Mouse (Mus musculus): ENCODE results near the gene Gm20661. TPM values are rescaled to one million over a fixed set of nuclear protein-coding genes. Genes with fewer than 3 reads are reported as not detected.

Gene Gm20661
- polyA plus RNA-seq, 1 experiment from 2014 or later = 7.4 TPM

Other genes starting within 250 kb of the Gm20661 start
- 193 and 212 TPM in 2 replicates for gene Rbm5, start 212.1 kb upstream of the Gm20661 start, polyA plus RNA-seq (2015; fragmentation: Nextera tagmentation; extraction: Ambion mirVana)
- 71.7 and 72.2 TPM in 2 replicates for gene Rbm6, start 109.8 kb upstream of the Gm20661 start, polyA plus RNA-seq (2015; fragmentation: Nextera tagmentation; extraction: Ambion mirVana)
- gene Mon1a, start 94.9 kb upstream of the Gm20661 start, polyA plus RNA-seq (2015; fragmentation: Nextera tagmentation; extraction: Ambion mirVana) = 15.9 and 16.9 TPM in 2 replicates
- 7.0 and 10.3 TPM in 2 replicates for gene Mst1r, start 76.2 kb upstream of the Gm20661 start, polyA plus RNA-seq (2015; fragmentation: Nextera tagmentation; extraction: Ambion mirVana)
- gene Actl11, start 54.6 kb upstream of the Gm20661 start, polyA plus RNA-seq (2015; fragmentation: Nextera tagmentation; extraction: Ambion mirVana) = not detected in 2 replicates
- 5.8 and 6.7 TPM in 2 replicates for gene Camkv, start 47.4 kb upstream of the Gm20661 start, polyA plus RNA-seq (2015; fragmentation: Nextera tagmentation; extraction: Ambion mirVana)
- gene Traip, start 32.9 kb upstream of the Gm20661 start, polyA plus RNA-seq (2015; fragmentation: Nextera tagmentation; extraction: Ambion mirVana) = 16.1 and 19.5 TPM in 2 replicates
- gene Uba7, start 7.6 kb upstream of the Gm20661 start, polyA plus RNA-seq (2015; fragmentation: Nextera tagmentation; extraction: Ambion mirVana) = 22.7 and 24.9 TPM in 2 replicates
- 97.7 and 99.9 TPM in 2 replicates for gene Inka1, start 2.8 kb downstream of the Gm20661 start, polyA plus RNA-seq (2015; fragmentation: Nextera tagmentation; extraction: Ambion mirVana)
- 10.7 and 11.9 TPM in 2 replicates for gene Cdhr4, start 9.4 kb downstream of the Gm20661 start, polyA plus RNA-seq (2015; fragmentation: Nextera tagmentation; extraction: Ambion mirVana)
- gene Gm20662, start 13.3 kb downstream of the Gm20661 start, polyA plus RNA-seq (2015; fragmentation: Nextera tagmentation; extraction: Ambion mirVana) = 0.10 and 0.51 TPM in 2 replicates
- gene Ip6k1, start 19.4 kb downstream of the Gm20661 start, polyA plus RNA-seq (2015; fragmentation: Nextera tagmentation; extraction: Ambion mirVana) = 56.0 and 64.3 TPM in 2 replicates
- gene Gmppb, start 66.2 kb downstream of the Gm20661 start, polyA plus RNA-seq (2015; fragmentation: Nextera tagmentation; extraction: Ambion mirVana) = 46.7 and 52.4 TPM in 2 replicates
- 4.4 and 4.7 TPM in 2 replicates for gene Amigo3, start 70.1 kb downstream of the Gm20661 start, polyA plus RNA-seq (2015; fragmentation: Nextera tagmentation; extraction: Ambion mirVana)
- 2.2 and 3.5 TPM in 2 replicates for gene Mst1, start 97.4 kb downstream of the Gm20661 start, polyA plus RNA-seq (2015; fragmentation: Nextera tagmentation; extraction: Ambion mirVana)
- gene Rnf123, start 100.3 kb downstream of the Gm20661 start, polyA plus RNA-seq (2015; fragmentation: Nextera tagmentation; extraction: Ambion mirVana) = 25.5 and 30.4 TPM in 2 replicates
- gene Apeh, start 111.5 kb downstream of the Gm20661 start, polyA plus RNA-seq (2015; fragmentation: Nextera tagmentation; extraction: Ambion mirVana) = 41.8 and 45.4 TPM in 2 replicates
- 0.76 and 0.82 TPM in 2 replicates for gene Bsn, start 207.3 kb downstream of the Gm20661 start, polyA plus RNA-seq (2015; fragmentation: Nextera tagmentation; extraction: Ambion mirVana)

Data from limb, embryonic 15.5 days (tissue).